Mouse (Mus musculus) neural tube, embryonic 12.5 days (tissue): ENCODE measurements around the gene Gm11114. TPM values are rescaled to one million over a fixed set of nuclear protein-coding genes. Genes with fewer than 3 reads are reported as not detected.

Experiments
- polyA plus RNA-seq: library from polyadenylated mRNA; unstranded; fragments of >200 nt; fragmentation: Nextera tagmentation; extraction: Ambion mirVana; gene quantifications from 2 replicates; pipeline ENCODE4 v1.2.1, GENCODE M21; 2016

Gm11114 gene
- polyA plus RNA-seq, 1 experiment from 2014 or later = not detected

Other genes with a start within 250 kb of the Gm11114 start
- 6.2 TPM in 2 replicates for gene Tent5a, start 14.6 kb downstream of the Gm11114 start, polyA plus RNA-seq